ENCODE assay signal across 8 mouse cellular contexts in genomic region chrX:102157423-102157791, GRCm38 (mm10). TPM values are rescaled to one million over a fixed set of nuclear protein-coding genes. Genes with fewer than 3 reads are reported as not detected.
A peak's percentile ranks its signal among the peaks of the same experiment; 100 is the strongest.
DNase-seq lines count a peak whose midpoint lies in the region; ATAC-seq and TF ChIP-seq lines count a peak whose summit lies in the region.

No protein-coding gene starts in this region.

- H3K9ac ChIP-seq in heart, adult 2 months (ENCODE audit: low read depth, low read length) = peak overlapping the region; percentile 79
- peak overlapping the region; percentile 67 for H3K9ac ChIP-seq in liver, embryonic 13.5 days

- H3K4me2 ChIP-seq in liver, embryonic 13.5 days = peak overlapping the region; percentile 61

- H3K36me3 ChIP-seq in heart, adult 2 months (ENCODE audit: control insufficient read depth, insufficient read depth, low read length) = no peaks in the 10 kb centered on the region
- H3K36me3 ChIP-seq in liver, embryonic 13.5 days = no peaks in the 10 kb centered on the region

- no peak for TF ChIP-seq POLR2A in heart, adult 2 months (IDR thresholded peaks at IDR 0.05; ENCODE audit: insufficient read depth, low read depth, low read length)

- H3K27me3 ChIP-seq in heart, adult 2 months (ENCODE audit: control insufficient read depth, insufficient read depth, low read length) = no peaks in the 10 kb centered on the region
- no peaks in the 10 kb centered on the region for H3K27me3 ChIP-seq in liver, embryonic 13.5 days

- DNase-seq in heart, adult 2 months = no peak
- no peak for DNase-seq in heart, adult 9 months (ENCODE audit: low spot score in 2 of 2)
- peak; percentile 24 for DNase-seq in urinary bladder, adult 2 months (ENCODE audit: low spot score)
- no peak for DNase-seq in urinary bladder, postnatal 10 days (ENCODE audit: low spot score)
- DNase-seq in liver, embryonic 13.5 days = no peak
- no peak for DNase-seq in frontal cortex, postnatal 36 days (ENCODE audit: low spot score in 2 of 2)
- DNase-seq in spleen, adult 12 weeks (ENCODE audit: low spot score) = no peak

- no peak for TF ChIP-seq EP300 in heart, adult 2 months (IDR thresholded peaks at IDR 0.05; ENCODE audit: insufficient read depth, low read depth, low read length)

- no peaks in the 10 kb centered on the region for H3K4me1 ChIP-seq in heart, adult 2 months (ENCODE audit: control insufficient read depth, insufficient read depth, low read length)
- H3K4me1 ChIP-seq in liver, embryonic 13.5 days (replicated peaks) = peaks cover 16% of the 10 kb centered on the region

- no peak; the same call in 1 of the 2 replicates for ATAC-seq in liver, embryonic 13.5 days (ENCODE audit: low read depth)
- no peak for ATAC-seq in frontal cortex, adult (ENCODE audit: low TSS enrichment)

- H3K79me2 ChIP-seq in heart, adult 2 months (replicated peaks; ENCODE audit: control insufficient read depth, insufficient read depth, low read length) = no peaks in the 10 kb centered on the region

- TF ChIP-seq CTCF in heart, adult 2 months (IDR thresholded peaks at IDR 0.05) = no peak

- H3K9me3 ChIP-seq in liver, embryonic 13.5 days (replicated peaks) = no peaks in the 10 kb centered on the region

- H3K4me3 ChIP-seq in heart, adult 2 months = peak overlapping the region; percentile 45
- H3K4me3 ChIP-seq in liver, embryonic 13.5 days (replicated peaks) = peak overlapping the region; percentile 72

- peak overlapping the region; percentile 65 for H3K27ac ChIP-seq in heart, adult 2 months
- peak overlapping the region; percentile 83 for H3K27ac ChIP-seq in liver, embryonic 13.5 days

- intact Hi-C loops in heart, adult 2 months (cut with DNase I) = loop anchor here (1.0 to 2.0 kb wide), 2 partner anchors 32 to 37 kb away; partner anchors contain the start of gene Rps4x

- 42% methylated on average over 5 of the region's 5 CpGs for WGBS in heart, adult 2 months
- WGBS in liver, embryonic 13.5 days (ENCODE audit: insufficient replicate concordance) = 39% methylated on average over 5 of the region's 5 CpGs

RNA-seq across cellular contexts. Expression of gene Ercc6l, which starts 0.5 kb away (rescaled TPM):
- under 1 TPM; 0.34 to 0.36 TPM for total RNA-seq in heart, adult 2 months (2021)
- 0.10 and 0.23 TPM in 2 replicates for polyA plus RNA-seq in heart, adult 2 months (2012; rRNA removed)
- polyA plus RNA-seq in urinary bladder, adult 2 months (2012; rRNA removed) = 0.46 and 0.52 TPM in 2 replicates
- 11.9 and 16.2 TPM in 2 replicates for polyA plus RNA-seq in liver, embryonic 13.5 days (2015; fragmentation: Nextera tagmentation; extraction: Ambion mirVana)

RNA-seq across cellular contexts. Expression of gene Rps4x, which starts 31.8 kb away (rescaled TPM):
- total RNA-seq in heart, adult 2 months (2021) = 100 to 1,000 TPM; 560 to 757 TPM
- polyA plus RNA-seq in heart, adult 2 months (2012; rRNA removed) = 348 and 596 TPM in 2 replicates
- 2,053 and 2,187 TPM in 2 replicates for polyA plus RNA-seq in urinary bladder, adult 2 months (2012; rRNA removed)
- polyA plus RNA-seq in liver, embryonic 13.5 days (2015; fragmentation: Nextera tagmentation; extraction: Ambion mirVana) = 623 and 645 TPM in 2 replicates

RNA-seq across cellular contexts. Expression of gene Pin4, which starts 38.2 kb away (rescaled TPM):
- 10 to 100 TPM; 16.4 TPM for total RNA-seq in heart, adult 2 months (2021)
- polyA plus RNA-seq in heart, adult 2 months (2012; rRNA removed) = 1.8 and 5.1 TPM in 2 replicates
- 55.1 and 55.6 TPM in 2 replicates for polyA plus RNA-seq in urinary bladder, adult 2 months (2012; rRNA removed)
- polyA plus RNA-seq in liver, embryonic 13.5 days (2015; fragmentation: Nextera tagmentation; extraction: Ambion mirVana) = 51.4 and 58.1 TPM in 2 replicates
